Mouse (Mus musculus) spleen, adult 2 months (tissue): Measurements from ENCODE around the gene Rnf38. TPM values are rescaled to one million over a fixed set of nuclear protein-coding genes. Genes with fewer than 3 reads are reported as not detected.

Experiments used
- DNase-seq, 2 experiments: peaks; one replicate each; pipeline versions ENCODE4 v3.0.0 to v3.0.0-alpha.2; 2012 to 2021; ENCODE audit warnings: low spot score in 2 of 2, low read depth in 1 of 2
- H3K27ac ChIP-seq: fragments of 200-500 bp; 2 replicates; pipeline ENCODE4 v1.5.1; 2012; ENCODE audit warnings: low read length, inconsistent platforms; ENCODE audit not compliant: insufficient read depth
- H3K27me3 ChIP-seq: fragments of 200-500 bp; 2 replicates; pipeline ENCODE4 v1.6.1; 2012; ENCODE audit warnings: mild to moderate bottlenecking, moderate library complexity, low read length, inconsistent platforms; ENCODE audit not compliant: control insufficient read depth, insufficient read depth
- H3K36me3 ChIP-seq: fragments of 200-500 bp; 2 replicates; pipeline ENCODE4 v1.6.1; 2012; ENCODE audit warnings: mild to moderate bottlenecking, low read length, inconsistent platforms; ENCODE audit not compliant: control insufficient read depth, insufficient read depth
- H3K4me1 ChIP-seq: fragments of 200-500 bp; 2 replicates; pipeline ENCODE4 v1.6.1; 2011; ENCODE audit warnings: inconsistent platforms; ENCODE audit not compliant: control insufficient read depth, insufficient read depth, insufficient read length
- H3K4me3 ChIP-seq: fragments of 200-500 bp; 2 replicates; pipeline ENCODE4 v1.5.1; 2011; ENCODE audit warnings: mild to moderate bottlenecking, inconsistent platforms; ENCODE audit not compliant: insufficient read depth, insufficient read length; ENCODE audit errors: extremely low read depth
- CTCF ChIP-seq: fragments of 200-500 bp; IDR thresholded peaks from 2 replicates; pipeline ENCODE4 v1.5.1; 2011; ENCODE audit warnings: mild to moderate bottlenecking, inconsistent platforms; ENCODE audit not compliant: insufficient read depth, insufficient read length, insufficient replicate concordance; ENCODE audit errors: extremely low read depth
- POLR2A ChIP-seq: fragments of 200-500 bp; IDR thresholded peaks from 2 replicates; pipeline ENCODE4 v1.6.1; 2011; ENCODE audit warnings: low read depth, low read length, inconsistent platforms
- WGBS: fragments of 180-500 bp; shearing (Covaris S2); methylation state at CpG from one replicate; pipeline ENCODE4 v1.1.7; 2018; 5-methylcytosine and 5-hydroxymethylcytosine counted together
- polyA plus RNA-seq: library from polyadenylated mRNA; depleted of rRNA; stranded (reverse); fragments of >200 nt; gene quantifications from 2 replicates; pipeline ENCODE4 v1.2.3, GENCODE M21; 2012; rRNA removed

Gene Rnf38
- 122 and 144 TPM in 2 replicates for polyA plus RNA-seq

DNA sequence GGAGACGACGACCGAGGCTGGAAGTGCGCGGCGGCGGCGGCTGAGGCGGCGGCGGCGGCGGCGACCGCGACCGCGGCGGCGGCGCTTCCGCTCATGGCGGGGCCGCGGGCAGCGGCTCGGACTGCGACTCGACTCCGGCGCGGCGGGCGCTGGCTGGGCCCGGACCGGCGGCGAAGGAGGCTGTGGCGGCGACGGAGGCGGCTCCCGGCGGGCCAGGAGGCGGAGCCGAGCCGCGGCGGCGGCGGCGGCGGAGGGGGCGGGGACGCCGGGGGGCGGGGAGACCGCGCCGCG is at the start of gene Rnf38:
Gene Rnf38, minus strand, starts transcription at position 77 of the 291 bp plus-strand sequence.
- DNase-seq = no peak
- peaks cover 6% of the 10 kb centered on the region; the same call in 1 of the 2 replicates for H3K27me3 ChIP-seq
- H3K4me1 ChIP-seq = peaks cover 4% of the 10 kb centered on the region; the same call in 1 of the 2 replicates
- no peak for TF ChIP-seq CTCF
- TF ChIP-seq POLR2A = no peak
- H3K27ac ChIP-seq = peak within 1 kb of the TSS; percentile 93
- WGBS = 19% methylated on average over 56 of the region's 61 CpGs
- no peaks in the 10 kb centered on the region for H3K36me3 ChIP-seq
- peak within 1 kb of the TSS; percentile 92 for H3K4me3 ChIP-seq

DNA sequence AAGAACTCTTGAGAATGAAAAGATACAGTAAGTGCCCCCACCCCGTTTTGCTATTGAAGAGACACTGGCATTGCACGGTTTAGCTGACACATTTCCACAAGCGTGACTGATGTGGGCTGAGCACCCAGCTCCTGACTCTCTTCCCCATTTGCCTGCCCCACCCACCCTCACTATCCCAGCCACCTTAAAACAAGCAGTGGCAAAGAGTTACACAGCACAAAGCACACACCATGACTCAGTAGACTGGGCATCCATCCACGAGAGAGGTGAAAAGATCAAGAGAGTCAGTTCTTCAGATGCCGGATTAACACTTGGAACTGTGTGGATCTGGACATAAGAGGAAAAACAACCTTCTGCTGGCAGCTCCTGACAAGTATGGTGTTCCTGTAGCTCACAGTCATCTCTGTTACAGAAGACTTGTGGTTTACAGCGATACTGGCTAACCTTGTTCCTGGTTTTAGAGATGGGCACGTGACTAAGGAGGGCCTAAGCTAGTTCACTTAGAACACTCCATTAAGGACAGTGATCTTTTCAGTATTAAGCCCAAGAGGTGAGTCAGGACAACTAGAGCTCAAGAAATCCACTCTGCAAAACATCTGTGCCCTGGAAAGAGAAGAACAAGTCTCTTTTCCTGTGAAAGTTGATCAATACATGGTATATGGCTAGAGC is 48.1 kb upstream of the Rnf38 start:
- no peak overlapping the region for H3K27ac ChIP-seq
- H3K4me1 ChIP-seq = peaks cover 3% of the 10 kb centered on the region; the same call in 1 of the 2 replicates
- H3K36me3 ChIP-seq = no peaks in the 10 kb centered on the region
- H3K4me3 ChIP-seq = no peak overlapping the region
- no peak for DNase-seq
- H3K27me3 ChIP-seq = no peaks in the 10 kb centered on the region
- no peak for TF ChIP-seq POLR2A
- TF ChIP-seq CTCF = no peak
- 50% methylated on average over 7 of the region's 7 CpGs for whole genome bisulfite sequencing

DNA sequence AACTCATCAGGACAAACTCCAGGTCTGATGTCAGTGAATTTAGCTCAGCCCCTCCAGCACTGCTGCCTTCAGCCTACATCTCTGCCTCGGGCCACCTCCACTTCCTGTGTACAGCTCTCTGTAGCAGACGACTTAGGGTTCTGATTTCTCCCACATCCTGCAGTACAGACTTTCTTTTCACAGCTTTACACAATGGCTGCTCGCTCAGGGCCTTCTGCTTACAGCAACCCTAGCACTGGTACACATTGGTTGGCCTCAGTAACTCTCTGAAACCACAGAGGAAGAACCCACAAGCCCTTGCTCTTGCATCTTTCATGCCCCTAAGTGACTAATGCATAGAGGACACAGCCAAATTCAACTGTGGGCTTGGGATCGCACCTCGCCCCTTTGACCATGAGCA is 37.5 kb upstream of the Rnf38 start:
- Histone ChIP-seq H3K27ac (peak overlapping the region; percentile 54), H3K36me3 (no peaks in the 10 kb centered on the region), H3K27me3 (no peaks in the 10 kb centered on the region), H3K4me3 (no peak overlapping the region), H3K4me1 (peaks cover 2% of the 10 kb centered on the region; the same call in 1 of the 2 replicates)
- 35% methylated on average over 5 of the region's 5 CpGs for WGBS
- DNase-seq = peak; percentile 20 to 35
- TF ChIP-seq CTCF = no peak
- TF ChIP-seq POLR2A = no peak

DNA sequence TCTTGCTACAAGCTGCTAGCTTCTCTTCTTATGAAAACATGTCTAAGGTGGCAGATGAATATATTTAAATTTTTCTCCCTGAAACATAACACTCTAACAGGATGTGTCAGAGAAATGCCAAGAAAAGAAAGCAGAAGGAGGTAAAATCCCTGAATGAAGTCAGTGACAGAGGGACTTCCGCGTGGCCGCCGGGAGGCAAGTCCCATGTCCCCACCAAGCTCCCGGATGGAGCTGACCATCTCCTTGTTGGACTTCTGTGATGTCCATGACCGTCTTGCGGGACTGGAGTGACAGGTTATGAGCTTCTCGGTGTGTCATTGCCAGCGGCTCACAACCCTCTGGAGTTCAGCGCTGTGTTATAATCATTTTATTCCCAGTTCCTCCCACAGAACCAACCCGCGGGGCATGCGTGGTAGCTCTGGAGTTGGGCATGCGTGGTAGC is 35.8 kb upstream of the Rnf38 start:
- Histone ChIP-seq H3K27ac (no peak overlapping the region), H3K4me1 (peaks cover 2% of the 10 kb centered on the region; the same call in 1 of the 2 replicates), H3K4me3 (no peak overlapping the region), H3K27me3 (no peaks in the 10 kb centered on the region), H3K36me3 (no peaks in the 10 kb centered on the region)
- 89% methylated on average over 14 of the region's 14 CpGs for WGBS
- TF ChIP-seq POLR2A (no peak), CTCF (no peak)
- DNase-seq = no peak

DNA sequence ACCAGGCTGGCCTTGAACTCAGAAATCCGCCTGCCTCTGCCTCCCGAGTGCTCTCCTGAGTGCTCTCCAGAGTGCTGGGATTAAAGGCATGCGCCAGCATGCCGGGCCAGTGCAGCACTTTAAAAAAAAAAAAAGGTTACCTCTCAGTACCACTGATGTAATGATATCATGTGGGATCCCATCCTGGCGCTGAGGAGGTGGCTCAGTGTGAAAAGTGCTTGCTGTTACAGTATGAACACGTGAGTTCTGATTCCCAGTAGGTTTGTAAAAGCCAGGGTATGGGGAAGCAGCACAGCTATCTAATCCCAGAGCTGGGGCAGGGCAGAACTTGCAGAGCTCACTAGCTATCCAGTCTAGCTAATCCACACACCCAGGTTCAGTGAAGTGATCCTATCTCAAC is 33.8 kb upstream of the Rnf38 start:
- 86% methylated on average over 6 of the region's 6 CpGs for WGBS
- Histone ChIP-seq H3K27me3 (no peaks in the 10 kb centered on the region), H3K27ac (no peak overlapping the region)

DNA sequence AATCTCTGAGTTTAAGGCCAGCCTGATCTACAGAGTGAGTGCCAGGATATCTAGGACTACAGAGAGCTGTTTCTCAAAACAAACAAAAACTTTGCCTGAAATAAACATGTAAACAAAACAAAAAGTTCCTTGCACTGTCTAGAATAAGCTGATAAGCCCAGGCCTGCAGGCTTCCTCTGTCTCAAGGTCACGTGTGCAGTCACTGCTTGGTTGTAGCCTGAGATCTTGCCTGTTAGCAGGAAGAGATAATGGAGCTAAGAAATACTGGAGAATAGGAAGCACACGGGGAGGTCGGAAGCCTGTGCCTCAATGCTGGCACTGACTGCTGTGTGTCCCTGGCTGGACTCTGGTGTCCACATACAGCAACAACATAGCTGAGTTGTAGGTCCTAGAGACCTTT is 31.9 kb upstream of the Rnf38 start:
- Histone ChIP-seq H3K27ac (no peak overlapping the region), H3K4me3 (no peak overlapping the region), H3K36me3 (no peaks in the 10 kb centered on the region), H3K27me3 (no peaks in the 10 kb centered on the region), H3K4me1 (no peaks in the 10 kb centered on the region)
- TF ChIP-seq POLR2A (no peak), CTCF (no peak)
- WGBS = 69% methylated on average over 3 of the region's 3 CpGs
- no peak for DNase-seq

More for the DNA sequence above, 33.8 kb upstream of the Rnf38 start:
- Histone ChIP-seq H3K36me3 (no peaks in the 10 kb centered on the region), H3K4me1 (peaks cover 2% of the 10 kb centered on the region; the same call in 1 of the 2 replicates), H3K4me3 (no peak overlapping the region)
- TF ChIP-seq POLR2A (no peak), CTCF (no peak)
- no peak for DNase-seq

DNA sequence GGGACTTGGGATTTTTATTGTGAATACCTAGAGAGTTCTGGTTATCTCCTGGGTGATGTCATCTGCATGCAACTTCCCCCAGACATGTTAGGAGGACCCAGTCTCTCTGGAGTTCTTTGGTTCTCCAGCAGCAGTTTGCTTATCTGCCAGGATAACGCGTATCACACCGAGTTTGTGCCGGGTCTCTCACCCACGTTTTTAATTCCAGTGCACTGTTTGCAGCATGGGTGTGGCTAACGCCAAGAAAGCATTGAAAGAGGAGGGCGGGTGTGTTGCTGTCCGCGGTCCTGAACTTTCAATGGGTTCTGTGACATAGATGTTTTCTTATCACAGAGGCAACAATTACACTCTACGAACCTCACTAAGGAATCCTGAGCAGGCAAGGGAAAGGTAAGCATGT is 26.7 kb upstream of the Rnf38 start:
- peak in 1 of 2 experiments; percentile 18 for DNase-seq
- Histone ChIP-seq H3K36me3 (no peaks in the 10 kb centered on the region), H3K27ac (no peak overlapping the region), H3K4me3 (no peak overlapping the region), H3K27me3 (no peaks in the 10 kb centered on the region), H3K4me1 (no peaks in the 10 kb centered on the region)
- TF ChIP-seq CTCF = no peak
- no peak for TF ChIP-seq POLR2A
- 4% methylated on average over 10 of the region's 10 CpGs for WGBS
